Mouse (Mus musculus) neural tube, embryonic 10.5 days (tissue): ENCODE measurements around the gene Zfp11.

Experiments
- DNase-seq: peaks from one replicate; pipeline ENCODE4 v3.0.0-alpha.2; 2017; ENCODE audit warnings: low spot score; ENCODE audit errors: extremely low spot score

The Zfp11 gene

GRCm38 (mm10) chr5:129611060-129611459 lies 58.8 kb downstream of the Zfp11 start:
- DNase-seq = peak; percentile 63

- DNase-seq = no peak
These were observed 62.4 kb downstream of the Zfp11 start for GRCm38 (mm10) chr5:129607476-129607875.
